In the genomic region with DNA sequence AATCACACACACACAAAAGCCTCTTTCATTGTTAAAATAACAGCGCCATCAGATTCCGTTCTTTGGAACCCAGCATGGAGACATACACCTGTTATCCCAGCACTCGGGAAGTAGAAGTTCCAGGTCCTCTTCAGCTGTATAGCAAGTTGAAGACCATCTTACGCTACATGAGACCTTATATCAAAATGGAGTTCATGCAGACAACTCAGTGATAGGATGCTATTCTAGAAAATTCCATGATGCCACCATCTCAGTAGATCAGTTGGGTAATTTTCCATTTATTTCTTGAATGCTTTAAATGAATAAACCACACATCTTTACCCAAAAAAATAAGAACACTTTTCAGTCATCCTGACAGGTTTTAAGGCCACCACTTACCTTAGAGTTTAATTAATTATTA, we compare ENCODE assay signal across 12 mouse cellular contexts. TPM values are rescaled to one million over a fixed set of nuclear protein-coding genes. Genes with fewer than 3 reads are reported as not detected.
DNase-seq lines count a peak whose midpoint lies in the region; ATAC-seq and TF ChIP-seq lines count a peak whose summit lies in the region.
"Had no signal": no experiment of that assay in that cellular context is flagged by ENCODE, and none has a peak within 500 bp of the region (broad histone marks: within the 10 kb centered on the region; RNA-seq: fewer than 3 reads in every experiment).

No protein-coding gene starts in this region.

- no peak overlapping the region for H3K27ac ChIP-seq in heart, embryonic 15.5 days
- no peak overlapping the region for H3K27ac ChIP-seq in heart, embryonic 12.5 days (ENCODE audit: poor library complexity, severe bottlenecking)
- H3K27ac ChIP-seq in lung, embryonic 14.5 days (ENCODE audit: low read depth): no peak overlapping the region
- no peak overlapping the region for H3K27ac ChIP-seq in bone marrow macrophage, adult 2 months (ENCODE audit: insufficient read depth, low read depth, low read length)
- no peak overlapping the region for H3K27ac ChIP-seq in midbrain, postnatal 0 days (ENCODE audit: low read depth, low read length)
- H3K27ac ChIP-seq: embryonic facial prominence, embryonic 12.5 days; forebrain, embryonic 15.5 days; limb, embryonic 10.5 days had no signal

- no peaks in the 10 kb centered on the region for H3K9me3 ChIP-seq in heart, embryonic 15.5 days (replicated peaks)
- no peaks in the 10 kb centered on the region for H3K9me3 ChIP-seq in heart, embryonic 12.5 days (replicated peaks)
- H3K9me3 ChIP-seq in lung, embryonic 14.5 days (ENCODE audit: low read depth, low read length): no peaks in the 10 kb centered on the region
- H3K9me3 ChIP-seq in midbrain, postnatal 0 days (ENCODE audit: low read length): no peaks in the 10 kb centered on the region
- H3K9me3 ChIP-seq: embryonic facial prominence, embryonic 12.5 days; forebrain, embryonic 15.5 days; limb, embryonic 10.5 days had no signal

- H3K4me3 ChIP-seq in heart, embryonic 15.5 days: no peak overlapping the region
- H3K4me3 ChIP-seq in heart, embryonic 12.5 days: no peak overlapping the region
- no peak overlapping the region for H3K4me3 ChIP-seq in lung, embryonic 14.5 days (ENCODE audit: low read depth, low read length)
- H3K4me3 ChIP-seq in bone marrow macrophage, adult 2 months (ENCODE audit: insufficient read depth, low read length): peak overlapping the region; percentile 70
- no peak overlapping the region for H3K4me3 ChIP-seq in midbrain, postnatal 0 days (ENCODE audit: low read depth, low read length)

- no peak for ATAC-seq in heart, embryonic 15.5 days (replicated peaks; ENCODE audit: insufficient number of reproducible peaks, insufficient read depth, low FRiP score, low read depth)
- no peak for ATAC-seq in heart, embryonic 12.5 days (ENCODE audit: insufficient number of reproducible peaks, low FRiP score)
- ATAC-seq in lung, embryonic 14.5 days (ENCODE audit: insufficient read depth): no peak
- ATAC-seq in midbrain, postnatal 0 days (ENCODE audit: low FRiP score): no peak
- ATAC-seq: forebrain, embryonic 15.5 days had no signal

- peak overlapping the region; percentile 59; the same call in 1 of the 2 replicates for H3K4me2 ChIP-seq in heart, embryonic 15.5 days
- H3K4me2 ChIP-seq in heart, embryonic 12.5 days: no peak overlapping the region; the same call in 1 of the 2 replicates
- peak overlapping the region; percentile 67 for H3K4me2 ChIP-seq in lung, embryonic 14.5 days
- no peak overlapping the region for H3K4me2 ChIP-seq in midbrain, postnatal 0 days (ENCODE audit: low read depth, low read length, poor library complexity, severe bottlenecking)
- H3K4me2 ChIP-seq: forebrain, embryonic 15.5 days had no signal

- no peak overlapping the region for H3K9ac ChIP-seq in heart, embryonic 15.5 days
- H3K9ac ChIP-seq in heart, embryonic 12.5 days: no peak overlapping the region
- H3K9ac ChIP-seq in lung, embryonic 14.5 days: no peak overlapping the region
- H3K9ac ChIP-seq in midbrain, postnatal 0 days (replicated peaks; ENCODE audit: low read length, poor library complexity, severe bottlenecking): no peak overlapping the region
- H3K9ac ChIP-seq: embryonic facial prominence, embryonic 12.5 days; forebrain, embryonic 15.5 days had no signal

- 0 out of 2 replicates have a peak, but pooled peaks cover 2% of the 10 kb centered on the region for H3K27me3 ChIP-seq in heart, embryonic 15.5 days
- H3K27me3 ChIP-seq in heart, embryonic 12.5 days (replicated peaks): peaks cover 11% of the 10 kb centered on the region
- H3K27me3 ChIP-seq in lung, embryonic 14.5 days (ENCODE audit: insufficient read depth, low read length): peaks cover 20% of the 10 kb centered on the region
- no peaks in the 10 kb centered on the region for H3K27me3 ChIP-seq in midbrain, postnatal 0 days (ENCODE audit: insufficient read depth, low read length)

- 89% methylated on average over 4 of the region's 4 CpGs for WGBS in heart, embryonic 15.5 days
- WGBS in heart, embryonic 12.5 days: 88% methylated on average over 4 of the region's 4 CpGs
- 87% methylated on average over 4 of the region's 4 CpGs for WGBS in lung, embryonic 14.5 days
- 81% methylated on average over 4 of the region's 4 CpGs for WGBS in midbrain, postnatal 0 days

- no peak for TF ChIP-seq CTCF in lung, embryonic 14.5 days (IDR thresholded peaks at IDR 0.05; ENCODE audit: low read depth)
- TF ChIP-seq CTCF in bone marrow macrophage, adult 2 months (IDR thresholded peaks at IDR 0.05; ENCODE audit: low read depth, low read length): no peak
- TF ChIP-seq CTCF in midbrain, postnatal 0 days (IDR thresholded peaks at IDR 0.05): no peak

- no peaks in the 10 kb centered on the region for H3K36me3 ChIP-seq in heart, embryonic 15.5 days
- no peaks in the 10 kb centered on the region for H3K36me3 ChIP-seq in heart, embryonic 12.5 days
- H3K36me3 ChIP-seq in lung, embryonic 14.5 days (ENCODE audit: insufficient read depth): no peaks in the 10 kb centered on the region
- no peaks in the 10 kb centered on the region for H3K36me3 ChIP-seq in midbrain, postnatal 0 days (ENCODE audit: insufficient read depth, low read length)
- H3K36me3 ChIP-seq: embryonic facial prominence, embryonic 12.5 days; forebrain, embryonic 15.5 days; limb, embryonic 10.5 days had no signal

- no peak for TF ChIP-seq POLR2A in bone marrow macrophage, adult 2 months (IDR thresholded peaks at IDR 0.05; ENCODE audit: borderline replicate concordance, low read depth, low read length)

- H3K4me1 ChIP-seq in heart, embryonic 15.5 days (replicated peaks): 0 out of 2 replicates have a peak, but pooled peaks cover 2% of the 10 kb centered on the region
- peaks cover 12% of the 10 kb centered on the region; the same call in 1 of the 2 replicates for H3K4me1 ChIP-seq in heart, embryonic 12.5 days (replicated peaks)
- H3K4me1 ChIP-seq in lung, embryonic 14.5 days (ENCODE audit: insufficient read depth): peaks cover 4% of the 10 kb centered on the region
- H3K4me1 ChIP-seq in bone marrow macrophage, adult 2 months (ENCODE audit: control insufficient read depth, insufficient read depth, low read length): peaks cover 40% of the 10 kb centered on the region
- H3K4me1 ChIP-seq in midbrain, postnatal 0 days (ENCODE audit: insufficient read depth, low read length): no peaks in the 10 kb centered on the region

- no peak for DNase-seq in lung, embryonic 14.5 days
- DNase-seq in lung, postnatal 10 days: no peak
- DNase-seq in naive thymus-derived CD4-positive, alpha-beta T cell, adult 2 months (ENCODE audit: low read depth): peak; percentile 69
- DNase-seq in midbrain, postnatal 0 days (ENCODE audit: low spot score): no peak
- DNase-seq: cerebellum, adult 9-10 months had no signal

RNA-seq across cellular contexts. Expression of a gene that starts 20.2 kb away (rescaled TPM):
- 11.7 and 21.5 TPM in 2 replicates for polyA plus RNA-seq in heart, embryonic 15.5 days (2015; fragmentation: Nextera tagmentation; extraction: Ambion mirVana)
- polyA plus RNA-seq in heart, embryonic 12.5 days (2016; fragmentation: Nextera tagmentation; extraction: Ambion mirVana): 6.0 and 8.5 TPM in 2 replicates
- polyA plus RNA-seq in lung, embryonic 14.5 days (2014; fragmentation: Nextera tagmentation; extraction: Ambion mirVana): 33.8 and 39.4 TPM in 2 replicates
- polyA plus RNA-seq in bone marrow macrophage, adult 2 months (2012; ENCODE audit: insufficient read depth, insufficient read length, missing spikeins): 253 and 281 TPM in 2 replicates
- total RNA-seq in midbrain, postnatal 0 days (2014; rRNA removed): 15.5 and 16.2 TPM in 2 replicates
- 19.3 and 23.5 TPM in 2 replicates for polyA plus RNA-seq in midbrain, postnatal 0 days (2015; fragmentation: Nextera tagmentation; extraction: Ambion mirVana)

RNA-seq across cellular contexts. Expression of a gene that starts 20.5 kb away (rescaled TPM):
- 66.7 and 71.3 TPM in 2 replicates for polyA plus RNA-seq in heart, embryonic 15.5 days (2015; fragmentation: Nextera tagmentation; extraction: Ambion mirVana)
- 77.7 and 81.4 TPM in 2 replicates for polyA plus RNA-seq in heart, embryonic 12.5 days (2016; fragmentation: Nextera tagmentation; extraction: Ambion mirVana)
- polyA plus RNA-seq in lung, embryonic 14.5 days (2014; fragmentation: Nextera tagmentation; extraction: Ambion mirVana): 71.2 and 75.7 TPM in 2 replicates
- 110 and 117 TPM in 2 replicates for polyA plus RNA-seq in bone marrow macrophage, adult 2 months (2012; ENCODE audit: insufficient read depth, insufficient read length, missing spikeins)
- total RNA-seq in midbrain, postnatal 0 days (2014; rRNA removed): 28.6 and 31.4 TPM in 2 replicates
- polyA plus RNA-seq in midbrain, postnatal 0 days (2015; fragmentation: Nextera tagmentation; extraction: Ambion mirVana): 41.8 and 42.6 TPM in 2 replicates

RNA-seq across cellular contexts. Expression of a gene that starts 57.5 kb away (rescaled TPM):
- polyA plus RNA-seq in heart, embryonic 15.5 days (2015; fragmentation: Nextera tagmentation; extraction: Ambion mirVana): 23.7 and 27.0 TPM in 2 replicates
- polyA plus RNA-seq in heart, embryonic 12.5 days (2016; fragmentation: Nextera tagmentation; extraction: Ambion mirVana): 29.0 and 30.3 TPM in 2 replicates
- 27.3 and 27.6 TPM in 2 replicates for polyA plus RNA-seq in lung, embryonic 14.5 days (2014; fragmentation: Nextera tagmentation; extraction: Ambion mirVana)
- 9.4 and 14.4 TPM in 2 replicates for polyA plus RNA-seq in bone marrow macrophage, adult 2 months (2012; ENCODE audit: insufficient read depth, insufficient read length, missing spikeins)
- 23.4 and 26.6 TPM in 2 replicates for total RNA-seq in midbrain, postnatal 0 days (2014; rRNA removed)
- polyA plus RNA-seq in midbrain, postnatal 0 days (2015; fragmentation: Nextera tagmentation; extraction: Ambion mirVana): 15.5 and 16.1 TPM in 2 replicates

RNA-seq across cellular contexts. Expression of a gene that starts 57.8 kb away (rescaled TPM):
- polyA plus RNA-seq in heart, embryonic 15.5 days (2015; fragmentation: Nextera tagmentation; extraction: Ambion mirVana): 0.48 and 0.57 TPM in 2 replicates
- 0.63 and 0.69 TPM in 2 replicates for polyA plus RNA-seq in heart, embryonic 12.5 days (2016; fragmentation: Nextera tagmentation; extraction: Ambion mirVana)
- polyA plus RNA-seq in lung, embryonic 14.5 days (2014; fragmentation: Nextera tagmentation; extraction: Ambion mirVana): 0.50 and 0.60 TPM in 2 replicates
- polyA plus RNA-seq in bone marrow macrophage, adult 2 months (2012; ENCODE audit: insufficient read depth, insufficient read length, missing spikeins): not detected in 2 replicates
- 1.7 and 2.7 TPM in 2 replicates for total RNA-seq in midbrain, postnatal 0 days (2014; rRNA removed)
- 1.2 and 1.5 TPM in 2 replicates for polyA plus RNA-seq in midbrain, postnatal 0 days (2015; fragmentation: Nextera tagmentation; extraction: Ambion mirVana)
- total RNA-seq: gastrocnemius, postnatal 25 days had no signal

Comparison
In these comparisons a context has a peak if more than half of its experiments do, and no peak if none do; other contexts are left out.
1. H3K4me2 ChIP-seq: peak in heart, embryonic 15.5 days (single experiment) and lung, embryonic 14.5 days (single experiment); none in heart, embryonic 12.5 days (single experiment) and midbrain, postnatal 0 days (single experiment).